Mouse (Mus musculus): ENCODE data around the gene Tatdn2. TPM values are rescaled to one million over a fixed set of nuclear protein-coding genes. Genes with fewer than 3 reads are reported as not detected.

Tatdn2 gene
- total and polyA plus RNA-seq, 3 experiments: 17.3 to 71.9 (median 66.7) TPM

DNA sequence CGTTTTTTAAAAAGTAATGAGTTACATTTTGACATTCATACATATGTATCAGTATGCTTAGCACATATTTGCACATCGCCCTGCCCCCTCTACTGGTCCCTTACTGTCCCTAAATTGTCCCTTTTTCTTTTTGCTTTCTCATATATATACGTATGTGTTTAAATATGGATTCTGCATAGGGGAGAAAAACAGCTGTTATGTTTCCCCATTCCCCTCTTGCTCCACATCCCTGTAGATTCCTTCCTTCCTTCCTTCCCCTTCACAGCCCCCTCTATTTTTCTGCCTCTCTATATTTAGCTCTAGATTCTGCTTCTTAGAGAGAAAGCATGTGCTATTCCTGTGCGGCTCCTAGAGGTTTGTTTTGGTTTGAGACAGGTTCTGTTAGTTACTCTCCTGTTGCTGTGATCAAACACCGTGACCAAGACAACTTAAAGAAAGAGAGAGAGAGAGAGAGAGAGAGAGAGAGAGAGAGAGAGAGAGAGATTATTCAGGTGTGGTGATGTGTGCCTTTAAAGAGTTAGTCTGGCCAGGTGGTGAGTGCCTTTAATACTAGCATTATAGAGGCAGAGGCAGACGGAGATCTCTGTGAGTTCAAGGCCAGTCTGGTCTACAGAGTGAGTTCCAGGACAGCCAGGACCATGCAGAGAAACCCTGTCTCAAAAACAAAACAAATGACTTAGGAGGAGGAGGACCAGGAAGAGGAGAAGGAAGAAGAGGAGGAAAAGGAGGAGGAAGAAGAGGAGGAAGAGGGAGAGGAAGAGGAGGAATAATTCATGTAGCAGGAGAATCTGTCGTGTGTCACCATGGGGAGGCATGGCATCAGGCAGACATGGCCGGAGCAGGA is 37.0 kb upstream of the Tatdn2 start:
- Histone ChIP-seq H3K9ac (ENCODE audit: low read depth, low read length) (no peak overlapping the region), H3K4me1 (ENCODE audit: control insufficient read depth, insufficient read depth, low read length) (peaks cover 27% of the 10 kb centered on the region)
- intact Hi-C loops (cut with DNase I): loop anchor here (2.0 kb wide), 1 partner anchor 21 kb away; the partner anchor contains the start of gene Irak2

GRCm38 (mm10) chr6:113660492-113661352 is 36.1 kb upstream of the Tatdn2 start:
- peak overlapping the region; percentile 70 for H3K27ac ChIP-seq
- 53% methylated on average over 14 of the region's 14 CpGs for WGBS
- no peaks in the 10 kb centered on the region; the same call in 1 of the 2 replicates for H3K36me3 ChIP-seq (ENCODE audit: control insufficient read depth, insufficient read depth, low read length)
- H3K4me3 ChIP-seq: no peak overlapping the region
- peak in 1 of 2 experiments; percentile 39 for DNase-seq
- TF ChIP-seq POLR2A (IDR thresholded peaks at IDR 0.05; ENCODE audit: insufficient read depth, low read depth, low read length) (no peak), EP300 (IDR thresholded peaks at IDR 0.05; ENCODE audit: insufficient read depth, low read depth, low read length) (no peak), CTCF (IDR thresholded peaks at IDR 0.05) (no peak)
- H3K9ac ChIP-seq (ENCODE audit: low read depth, low read length): no peak overlapping the region
- no peaks in the 10 kb centered on the region for H3K27me3 ChIP-seq (ENCODE audit: control insufficient read depth, insufficient read depth, low read length)
- H3K79me2 ChIP-seq (replicated peaks; ENCODE audit: control insufficient read depth, insufficient read depth, low read length): no peaks in the 10 kb centered on the region
- H3K4me1 ChIP-seq (ENCODE audit: control insufficient read depth, insufficient read depth, low read length): peaks cover 27% of the 10 kb centered on the region
- intact Hi-C loops (cut with DNase I): no loop called here

More for the DNA sequence above, 37.0 kb upstream of the Tatdn2 start:
- H3K79me2 ChIP-seq (replicated peaks; ENCODE audit: control insufficient read depth, insufficient read depth, low read length): no peaks in the 10 kb centered on the region
- no peaks in the 10 kb centered on the region; the same call in 1 of the 2 replicates for H3K36me3 ChIP-seq (ENCODE audit: control insufficient read depth, insufficient read depth, low read length)
- no peaks in the 10 kb centered on the region for H3K27me3 ChIP-seq (ENCODE audit: control insufficient read depth, insufficient read depth, low read length)
- no peak for DNase-seq
- no peak overlapping the region for H3K4me3 ChIP-seq
- H3K27ac ChIP-seq: peak overlapping the region; percentile 70
- no peak for TF ChIP-seq EP300 (IDR thresholded peaks at IDR 0.05; ENCODE audit: insufficient read depth, low read depth, low read length)
- TF ChIP-seq POLR2A (IDR thresholded peaks at IDR 0.05; ENCODE audit: insufficient read depth, low read depth, low read length): no peak
- no peak for TF ChIP-seq CTCF (IDR thresholded peaks at IDR 0.05)
- WGBS: 47% methylated on average over 8 of the region's 8 CpGs

- Histone ChIP-seq H3K4me1 (ENCODE audit: control insufficient read depth, insufficient read depth, low read length) (peaks cover 31% of the 10 kb centered on the region), H3K79me2 (replicated peaks; ENCODE audit: control insufficient read depth, insufficient read depth, low read length) (no peaks in the 10 kb centered on the region), H3K27ac (peak overlapping the region; percentile 70), H3K27me3 (ENCODE audit: control insufficient read depth, insufficient read depth, low read length) (no peaks in the 10 kb centered on the region), H3K36me3 (ENCODE audit: control insufficient read depth, insufficient read depth, low read length) (no peaks in the 10 kb centered on the region; the same call in 1 of the 2 replicates), H3K9ac (ENCODE audit: low read depth, low read length) (no peak overlapping the region), H3K4me3 (no peak overlapping the region)
- peak; percentile 53 to 61 for DNase-seq
- WGBS: 48% methylated on average over 12 of the region's 12 CpGs
- TF ChIP-seq POLR2A (IDR thresholded peaks at IDR 0.05; ENCODE audit: insufficient read depth, low read depth, low read length) (no peak), EP300 (IDR thresholded peaks at IDR 0.05; ENCODE audit: insufficient read depth, low read depth, low read length) (no peak), CTCF (IDR thresholded peaks at IDR 0.05) (no peak)
- intact Hi-C loops (cut with DNase I): no loop called here
These were observed 35.3 kb upstream of the Tatdn2 start for GRCm38 (mm10) chr6:113661353-113662241.

- H3K9ac ChIP-seq (ENCODE audit: low read depth, low read length): no peak overlapping the region
- TF ChIP-seq POLR2A (IDR thresholded peaks at IDR 0.05; ENCODE audit: insufficient read depth, low read depth, low read length) (no peak), CTCF (IDR thresholded peaks at IDR 0.05) (peak; percentile 17; the same call in 1 of the 2 replicates)
- H3K27ac ChIP-seq: peak overlapping the region; percentile 6; the same call in 1 of the 2 replicates
- no peak for DNase-seq
- no peaks in the 10 kb centered on the region for H3K79me2 ChIP-seq (replicated peaks; ENCODE audit: control insufficient read depth, insufficient read depth, low read length)
- H3K27me3 ChIP-seq (ENCODE audit: control insufficient read depth, insufficient read depth, low read length): no peaks in the 10 kb centered on the region
- 84% methylated on average over 8 of the region's 8 CpGs for WGBS
- no peaks in the 10 kb centered on the region; the same call in 1 of the 2 replicates for H3K36me3 ChIP-seq (ENCODE audit: control insufficient read depth, insufficient read depth, low read length)
- no peak overlapping the region for H3K4me3 ChIP-seq
- intact Hi-C loops (cut with DNase I): no loop called here
- peaks cover 29% of the 10 kb centered on the region for H3K4me1 ChIP-seq (ENCODE audit: control insufficient read depth, insufficient read depth, low read length)
These were observed 33.7 kb upstream of the Tatdn2 start for GRCm38 (mm10) chr6:113662964-113663700.

DNA sequence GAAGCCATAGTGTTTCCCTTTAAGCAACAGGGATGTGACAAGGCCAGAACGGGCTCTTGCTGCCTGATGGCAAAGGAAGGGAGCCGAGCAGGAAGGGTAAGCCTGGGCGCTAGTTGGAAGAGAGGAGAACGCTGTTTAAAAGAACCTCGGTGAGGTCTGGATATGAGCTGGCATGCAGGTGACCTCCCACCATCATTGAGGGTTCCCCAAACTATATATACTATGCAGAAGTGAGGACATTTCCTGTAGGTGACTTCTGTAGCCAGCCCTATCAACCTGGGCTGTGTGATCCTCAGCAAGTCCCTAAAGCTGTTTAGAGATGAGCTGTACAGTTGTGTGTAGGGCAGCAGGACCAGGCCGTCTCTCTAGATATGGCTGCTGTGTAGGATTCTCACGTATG is 32.5 kb upstream of the Tatdn2 start:
- Histone ChIP-seq H3K27ac (no peak overlapping the region), H3K4me3 (no peak overlapping the region), H3K36me3 (ENCODE audit: control insufficient read depth, insufficient read depth, low read length) (no peaks in the 10 kb centered on the region; the same call in 1 of the 2 replicates), H3K27me3 (ENCODE audit: control insufficient read depth, insufficient read depth, low read length) (no peaks in the 10 kb centered on the region), H3K9ac (ENCODE audit: low read depth, low read length) (no peak overlapping the region), H3K4me1 (ENCODE audit: control insufficient read depth, insufficient read depth, low read length) (peaks cover 26% of the 10 kb centered on the region), H3K79me2 (replicated peaks; ENCODE audit: control insufficient read depth, insufficient read depth, low read length) (no peaks in the 10 kb centered on the region)
- DNase-seq: no peak
- TF ChIP-seq POLR2A (IDR thresholded peaks at IDR 0.05; ENCODE audit: insufficient read depth, low read depth, low read length): no peak
- no peak for TF ChIP-seq CTCF (IDR thresholded peaks at IDR 0.05)
- TF ChIP-seq EP300 (IDR thresholded peaks at IDR 0.05; ENCODE audit: insufficient read depth, low read depth, low read length): no peak
- intact Hi-C loops (cut with DNase I): no loop called here
- 80% methylated on average over 7 of the region's 7 CpGs for WGBS
